In genomic region chr11:100485801-100486538, GRCm38 (mm10) we compare ENCODE assay signal across 8 mouse cellular contexts. TPM values are rescaled to one million over a fixed set of nuclear protein-coding genes. Genes with fewer than 3 reads are reported as not detected.
DNase-seq lines count a peak whose midpoint lies in the region; ATAC-seq and TF ChIP-seq lines count a peak whose summit lies in the region.
"Had no signal": no experiment of that assay in that cellular context is flagged by ENCODE, and none has a peak within 500 bp of the region (broad histone marks: within the 10 kb centered on the region; RNA-seq: fewer than 3 reads in every experiment).

No protein-coding gene starts in this region.

- in situ Hi-C loops in Patski (cut with MboI; ENCODE audit: low pct_unique_long_range_greater_than_20kb) = no loop called here

- WGBS in lung, embryonic 14.5 days = 87% methylated on average over 8 of the region's 8 CpGs

- H3K27ac ChIP-seq in left cerebral cortex, adult 2 months = no peak overlapping the region
- H3K27ac ChIP-seq in lung, embryonic 14.5 days (ENCODE audit: low read depth) = no peak overlapping the region
- H3K27ac ChIP-seq: lung, embryonic 15.5 days had no signal

- no peaks in the 10 kb centered on the region for H3K4me1 ChIP-seq in lung, embryonic 14.5 days (ENCODE audit: insufficient read depth)
- H3K4me1 ChIP-seq: lung, embryonic 15.5 days had no signal

- CTCF ChIA-PET in Patski (lab: Charles Lee) = interaction anchor here (0.8 to 1.6 kb wide), 7 partner anchors 9 to 73 kb away, joined by 3 to 4 read pairs (median 3); partner anchors contain the start of gene Acly

- H3K9ac ChIP-seq in lung, embryonic 14.5 days = no peak overlapping the region
- H3K9ac ChIP-seq: lung, embryonic 15.5 days had no signal

- H3K4me3 ChIP-seq in left cerebral cortex, adult 2 months = no peak overlapping the region
- H3K4me3 ChIP-seq in lung, embryonic 14.5 days (ENCODE audit: low read depth, low read length) = no peak overlapping the region
- H3K4me3 ChIP-seq: lung, embryonic 15.5 days had no signal

- POLR2A ChIA-PET in Patski (lab: Charles Lee) = interaction anchor here (0.6 to 0.7 kb wide), 2 partner anchors 50 to 116 kb away, joined by 3 read pairs; no protein-coding TSS in a partner anchor

- DNase-seq in left cerebral cortex, adult 2 months (ENCODE audit: extremely low spot score in 1 of 2, low spot score in 2 of 2) = no peak
- DNase-seq in left cerebral cortex, adult 18-20 months (ENCODE audit: low spot score in 2 of 2) = no peak
- DNase-seq in Patski (ENCODE audit: low read depth, low spot score) = no peak
- DNase-seq in cerebellum, postnatal 25 days = peak; percentile 43 to 74
- peak; percentile 82 for DNase-seq in lung, embryonic 14.5 days
- DNase-seq in testis, postnatal 10 days (ENCODE audit: low spot score) = no peak
- no peak for DNase-seq in frontal cortex, adult 2 months (ENCODE audit: extremely low spot score in 1 of 2, low spot score in 1 of 2)

- intact Hi-C loops in left cerebral cortex, adult 2 months (cut with DNase I) = no loop called here

- no peak for ATAC-seq in Patski
- 0 out of 2 replicates have a peak, but pooled peaks have one; percentile 41 for ATAC-seq in lung, embryonic 14.5 days (ENCODE audit: insufficient read depth)

- peaks cover 88% of the 10 kb centered on the region for H3K36me3 ChIP-seq in lung, embryonic 14.5 days (ENCODE audit: insufficient read depth)

- no peaks in the 10 kb centered on the region for H3K27me3 ChIP-seq in Patski
- H3K27me3 ChIP-seq in lung, embryonic 14.5 days (ENCODE audit: insufficient read depth, low read length) = no peaks in the 10 kb centered on the region
- H3K27me3 ChIP-seq: lung, embryonic 15.5 days had no signal

- no peaks in the 10 kb centered on the region for H3K9me3 ChIP-seq in lung, embryonic 14.5 days (ENCODE audit: low read depth, low read length)
- H3K9me3 ChIP-seq: lung, embryonic 15.5 days had no signal

- TF ChIP-seq CTCF in left cerebral cortex, adult 2 months (IDR thresholded peaks at IDR 0.05) = peak; percentile 47
- TF ChIP-seq CTCF in Patski (IDR thresholded peaks at IDR 0.05) = peak; percentile 55
- TF ChIP-seq CTCF in lung, embryonic 14.5 days (IDR thresholded peaks at IDR 0.05; ENCODE audit: low read depth) = peak; percentile 65

- H3K4me2 ChIP-seq in lung, embryonic 14.5 days = no peak overlapping the region
- H3K4me2 ChIP-seq: lung, embryonic 15.5 days had no signal

RNA-seq across cellular contexts. Expression of gene Klhl11, which starts 13.4 kb away (rescaled TPM):
- 100 to 1,000 TPM in 1 of 2 experiments, 10 to 100 TPM in 1; 98.9 to 109 TPM for total RNA-seq in left cerebral cortex, adult 2 months (2021)
- total RNA-seq in left cerebral cortex, adult 18-20 months (2021) = 100 to 1,000 TPM; 104 to 106 TPM
- polyA plus RNA-seq in Patski (2021) = 10.9 TPM
- polyA plus RNA-seq in lung, embryonic 14.5 days (2014; fragmentation: Nextera tagmentation; extraction: Ambion mirVana) = 10.9 and 12.3 TPM in 2 replicates
- 13.6 and 13.7 TPM in 2 replicates for polyA plus RNA-seq in frontal cortex, adult 2 months (2012; rRNA removed)

RNA-seq across cellular contexts. Expression of gene Acly, which starts 41.8 kb away (rescaled TPM):
- 100 to 1,000 TPM; 119 to 131 TPM for total RNA-seq in left cerebral cortex, adult 2 months (2021)
- total RNA-seq in left cerebral cortex, adult 18-20 months (2021) = 100 to 1,000 TPM; 133 to 140 TPM
- polyA plus RNA-seq in Patski (2021) = 162 TPM
- polyA plus RNA-seq in lung, embryonic 14.5 days (2014; fragmentation: Nextera tagmentation; extraction: Ambion mirVana) = 140 and 146 TPM in 2 replicates
- polyA plus RNA-seq in frontal cortex, adult 2 months (2012; rRNA removed) = 108 and 113 TPM in 2 replicates

RNA-seq across cellular contexts. Expression of gene Klhl10, which starts 44.3 kb away (rescaled TPM):
- 1 to 10 TPM in 1 of 2 experiments, under 1 TPM in 1; 0.61 to 1.4 TPM for total RNA-seq in left cerebral cortex, adult 2 months (2021)
- 1 to 10 TPM in 1 of 2 experiments, under 1 TPM in 1; 0.82 to 1.2 TPM for total RNA-seq in left cerebral cortex, adult 18-20 months (2021)
- 0.44 TPM for polyA plus RNA-seq in Patski (2021)
- 0.24 and 0.58 TPM in 2 replicates for polyA plus RNA-seq in lung, embryonic 14.5 days (2014; fragmentation: Nextera tagmentation; extraction: Ambion mirVana)
- polyA plus RNA-seq in frontal cortex, adult 2 months (2012; rRNA removed) = 0.72 and 0.74 TPM in 2 replicates

RNA-seq across cellular contexts. Expression of gene Nt5c3b, which starts 44.4 kb away (rescaled TPM):
- 10 to 100 TPM; 48.4 to 64.1 TPM for total RNA-seq in left cerebral cortex, adult 2 months (2021)
- 10 to 100 TPM; 47.2 to 53.8 TPM for total RNA-seq in left cerebral cortex, adult 18-20 months (2021)
- 59.8 TPM for polyA plus RNA-seq in Patski (2021)
- polyA plus RNA-seq in lung, embryonic 14.5 days (2014; fragmentation: Nextera tagmentation; extraction: Ambion mirVana) = 127 and 136 TPM in 2 replicates
- 63.7 and 77.3 TPM in 2 replicates for polyA plus RNA-seq in frontal cortex, adult 2 months (2012; rRNA removed)

RNA-seq across cellular contexts. Expression of gene Ttc25, which starts 59.4 kb away (rescaled TPM):
- total RNA-seq in left cerebral cortex, adult 2 months (2021) = 1 to 10 TPM; 1.0 to 1.4 TPM
- 1 to 10 TPM in 1 of 2 experiments, under 1 TPM in 1; 0.98 to 1.5 TPM for total RNA-seq in left cerebral cortex, adult 18-20 months (2021)
- 2.2 TPM for polyA plus RNA-seq in Patski (2021)
- 0.74 and 0.87 TPM in 2 replicates for polyA plus RNA-seq in lung, embryonic 14.5 days (2014; fragmentation: Nextera tagmentation; extraction: Ambion mirVana)
- polyA plus RNA-seq in frontal cortex, adult 2 months (2012; rRNA removed) = 1.5 and 2.0 TPM in 2 replicates

Comparison
In these comparisons a context has a peak if more than half of its experiments do, and no peak if none do; other contexts are left out.
1. DNase-seq: peak in cerebellum, postnatal 25 days (2 of 2) and lung, embryonic 14.5 days (single experiment); none in left cerebral cortex, adult 2 months (0 of 2), left cerebral cortex, adult 18-20 months (0 of 2), Patski (single experiment), testis, postnatal 10 days (single experiment) and frontal cortex, adult 2 months (0 of 2).
2. Peak in every context shown above with its lines, with median percentiles within 50 percentile points of each other: CTCF ChIP-seq.